Mouse (Mus musculus): ENCODE data around the gene Nox1.

DNA sequence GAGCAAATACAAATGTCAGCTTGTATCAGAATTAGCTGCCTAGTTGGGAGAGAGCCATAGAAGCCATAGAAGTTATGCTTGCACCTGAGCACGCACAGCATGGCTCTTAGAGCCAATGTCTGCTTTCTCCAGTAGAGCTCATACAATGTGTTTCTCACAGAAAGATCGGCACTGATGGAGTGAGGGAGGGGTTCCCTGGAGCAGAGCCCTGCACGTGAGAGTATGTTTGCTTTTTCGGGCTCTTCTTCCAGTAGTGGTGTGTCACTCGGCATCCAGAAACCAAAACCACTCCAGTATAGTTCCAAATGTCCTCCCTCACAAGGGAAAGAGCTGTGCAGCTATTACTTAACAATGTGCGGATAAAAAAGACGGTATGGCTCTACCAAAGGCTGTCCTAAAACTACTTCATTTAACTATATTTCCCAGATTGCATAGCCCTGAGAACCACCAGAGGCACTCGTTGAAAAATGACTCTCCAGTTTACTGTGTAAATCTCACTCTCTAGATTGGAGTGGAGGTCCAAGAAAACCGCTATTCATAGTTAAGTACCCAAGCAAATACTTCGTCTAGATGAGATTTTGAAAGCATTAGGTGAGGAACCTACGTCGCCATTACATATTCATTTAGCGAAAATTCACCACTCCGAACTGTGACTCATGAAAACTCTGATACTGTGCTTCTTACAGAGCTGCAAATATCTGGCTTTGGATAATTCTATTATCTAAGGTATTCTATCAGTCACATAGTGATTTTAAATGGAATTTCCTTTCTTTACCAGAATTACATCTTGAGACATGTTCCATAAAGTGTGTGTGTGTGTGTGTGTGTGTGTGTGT, 163.5 kb downstream of the Nox1 start:
- TF ChIP-seq POLR2A (IDR thresholded peaks at IDR 0.05; ENCODE audit: insufficient read depth, low read depth, low read length), result no peak
- no peak for TF ChIP-seq CTCF (IDR thresholded peaks at IDR 0.05)

All from heart, adult 2 months (tissue).